Mouse (Mus musculus) stomach, postnatal 0 days (tissue): ENCODE data around the gene Krt2.

Experiments used
- CTCF ChIP-seq: IDR thresholded peaks from 2 replicates; pipeline ENCODE4 v1.5.1; 2016; ENCODE audit warnings: antibody characterized with exemption, low read depth, mild to moderate bottlenecking, moderate library complexity
- EP300 ChIP-seq: optimal IDR thresholded peaks from 2 replicates; pipeline ENCODE3; 2016; ENCODE audit warnings: antibody characterized with exemption

- TF ChIP-seq CTCF (no peak), EP300 (no peak)
These were observed 15.2 kb upstream of the Krt2 start for GRCm38 (mm10) chr15:101833131-101833530.
